Mouse (Mus musculus): ENCODE measurements at regions not wholly inside any gene's neighbourhood (a gene's known extent, or its start where the extent isn't known, plus 50 kb on each side); places are given as distances from the start of the nearest gene placed in this dataset.

DNA sequence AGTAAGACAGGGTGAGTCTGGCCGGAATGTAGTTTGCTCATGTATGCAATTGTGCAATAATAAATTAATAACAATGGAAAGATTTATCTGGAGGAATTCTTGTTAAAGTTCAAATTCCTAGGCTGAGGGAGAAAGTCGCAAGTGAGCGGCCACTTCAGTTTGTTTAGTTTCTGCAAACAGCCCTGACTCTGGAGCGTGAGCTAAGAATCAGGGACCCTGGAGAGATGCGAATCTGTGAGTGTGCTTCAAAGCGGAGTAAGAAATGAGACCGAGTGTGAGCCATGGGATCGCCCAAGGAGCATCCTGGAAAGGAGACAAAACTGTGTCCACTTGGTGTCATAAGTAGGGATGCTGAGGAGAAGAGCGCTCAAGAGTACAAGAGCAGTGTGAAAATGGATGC is 104.2 kb upstream of the Lrig3 start:
- Histone ChIP-seq H3K4me1 (ENCODE audit: control insufficient read depth, insufficient read depth, low read length) (no peaks in the 10 kb centered on the region), H3K27me3 (ENCODE audit: control insufficient read depth, insufficient read depth, low read length) (0 out of 2 replicates have a peak, but pooled peaks cover 3% of the 10 kb centered on the region), H3K9me3 (replicated peaks; ENCODE audit: control insufficient read depth, low read length) (no peaks in the 10 kb centered on the region), H3K4me2 (ENCODE audit: low read depth, low read length) (no peak overlapping the region), H3K9ac (ENCODE audit: low read length) (no peak overlapping the region), H3K4me3 (ENCODE audit: low read length) (no peak overlapping the region), H3K36me3 (ENCODE audit: control insufficient read depth, insufficient read depth) (no peaks in the 10 kb centered on the region), H3K27ac (ENCODE audit: low read length) (no peak overlapping the region)
- ATAC-seq (replicated peaks; ENCODE audit: extremely low read depth, insufficient read depth, low FRiP score) = no peak
- WGBS = 77% methylated on average over 9 of the region's 9 CpGs

DNA sequence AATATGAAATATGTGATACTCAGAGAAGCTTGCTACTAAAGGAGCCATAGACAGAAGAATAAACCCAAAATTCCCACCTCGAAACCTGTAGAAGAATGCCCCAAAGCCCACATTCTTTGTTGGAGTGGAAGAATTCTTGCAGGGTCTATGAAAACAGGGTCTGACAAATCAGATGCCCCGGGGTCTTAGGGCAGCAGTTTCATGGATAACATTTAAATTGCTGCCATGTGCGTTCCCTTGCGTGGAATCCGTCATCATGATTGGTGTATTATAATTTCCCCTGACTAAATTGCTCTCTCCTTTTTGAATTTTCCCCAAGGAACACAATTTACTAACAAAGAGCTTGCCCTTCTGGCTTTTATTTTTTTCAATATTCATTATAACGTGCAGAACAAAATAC is 99.6 kb upstream of the Lrig3 start:
- Histone ChIP-seq H3K27me3 (ENCODE audit: control insufficient read depth, insufficient read depth, low read length) (0 out of 2 replicates have a peak, but pooled peaks cover 3% of the 10 kb centered on the region), H3K4me1 (ENCODE audit: control insufficient read depth, insufficient read depth, low read length) (no peaks in the 10 kb centered on the region), H3K9ac (ENCODE audit: low read length) (no peak overlapping the region), H3K36me3 (ENCODE audit: control insufficient read depth, insufficient read depth) (no peaks in the 10 kb centered on the region), H3K27ac (ENCODE audit: low read length) (no peak overlapping the region), H3K9me3 (replicated peaks; ENCODE audit: control insufficient read depth, low read length) (no peaks in the 10 kb centered on the region), H3K4me3 (ENCODE audit: low read length) (no peak overlapping the region), H3K4me2 (ENCODE audit: low read depth, low read length) (no peak overlapping the region)
- ATAC-seq (replicated peaks; ENCODE audit: extremely low read depth, insufficient read depth, low FRiP score) = no peak
- 77% methylated on average over 6 of the region's 6 CpGs for WGBS

DNA sequence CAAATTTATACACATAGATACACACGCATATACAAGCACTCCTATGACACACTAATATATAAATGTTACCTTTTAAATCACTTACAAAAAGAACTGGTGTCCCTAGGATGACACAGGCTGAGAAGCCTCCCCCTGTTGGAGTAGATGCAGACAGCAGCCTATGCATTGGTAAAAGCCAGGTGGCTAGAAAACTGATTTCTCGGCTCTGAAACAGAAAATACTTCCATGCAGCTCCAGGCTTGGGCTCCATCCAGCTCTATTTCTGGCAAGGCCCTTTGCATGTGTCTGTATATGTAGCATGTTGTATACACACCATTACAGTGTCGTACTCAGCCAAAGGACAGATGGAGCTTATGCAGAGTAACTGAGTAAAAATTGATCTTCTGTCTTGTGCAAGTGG is 81.4 kb upstream of the Lrig3 start:
- WGBS = 74% methylated on average over 3 of the region's 3 CpGs
- Histone ChIP-seq H3K27me3 (ENCODE audit: control insufficient read depth, insufficient read depth, low read length) (no peaks in the 10 kb centered on the region), H3K4me3 (ENCODE audit: low read length) (no peak overlapping the region), H3K27ac (ENCODE audit: low read length) (no peak overlapping the region), H3K9me3 (replicated peaks; ENCODE audit: control insufficient read depth, low read length) (no peaks in the 10 kb centered on the region; the same call in 1 of the 2 replicates), H3K4me1 (ENCODE audit: control insufficient read depth, insufficient read depth, low read length) (no peaks in the 10 kb centered on the region), H3K36me3 (ENCODE audit: control insufficient read depth, insufficient read depth) (no peaks in the 10 kb centered on the region), H3K4me2 (ENCODE audit: low read depth, low read length) (no peak overlapping the region), H3K9ac (ENCODE audit: low read length) (no peak overlapping the region)
- no peak for ATAC-seq (replicated peaks; ENCODE audit: extremely low read depth, insufficient read depth, low FRiP score)

DNA sequence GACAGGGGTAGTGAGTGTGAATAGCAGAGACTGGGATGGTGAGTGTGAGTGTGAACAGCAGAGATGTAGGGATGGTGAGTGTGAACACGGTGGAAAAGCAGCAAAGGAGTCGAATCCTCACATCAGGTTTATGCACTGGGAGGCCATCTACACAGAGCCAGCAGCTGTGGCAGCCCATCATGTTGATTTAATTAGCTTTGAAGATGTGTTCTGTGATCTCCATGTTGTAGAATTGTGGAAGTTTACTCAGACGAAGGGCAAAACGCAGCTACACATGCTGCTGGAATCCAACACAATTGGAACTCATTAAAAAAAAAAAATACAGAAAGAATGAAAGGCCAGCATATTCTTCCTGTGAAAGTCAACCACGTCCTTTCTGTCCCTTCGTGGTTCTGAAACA is 80.2 kb upstream of the Lrig3 start:
- Histone ChIP-seq H3K36me3 (ENCODE audit: control insufficient read depth, insufficient read depth) (no peaks in the 10 kb centered on the region), H3K4me3 (ENCODE audit: low read length) (no peak overlapping the region), H3K9me3 (replicated peaks; ENCODE audit: control insufficient read depth, low read length) (no peaks in the 10 kb centered on the region; the same call in 1 of the 2 replicates), H3K27me3 (ENCODE audit: control insufficient read depth, insufficient read depth, low read length) (no peaks in the 10 kb centered on the region), H3K9ac (ENCODE audit: low read length) (no peak overlapping the region), H3K27ac (ENCODE audit: low read length) (no peak overlapping the region), H3K4me2 (ENCODE audit: low read depth, low read length) (no peak overlapping the region), H3K4me1 (ENCODE audit: control insufficient read depth, insufficient read depth, low read length) (no peaks in the 10 kb centered on the region)
- no peak for ATAC-seq (replicated peaks; ENCODE audit: extremely low read depth, insufficient read depth, low FRiP score)
- 52% methylated on average over 6 of the region's 6 CpGs for WGBS

GRCm38 (mm10) chr10:125892122-125892521 is 73.8 kb upstream of the Lrig3 start:
- H3K27me3 ChIP-seq (ENCODE audit: control insufficient read depth, insufficient read depth, low read length) = no peaks in the 10 kb centered on the region
- no peaks in the 10 kb centered on the region; the same call in 1 of the 2 replicates for H3K9me3 ChIP-seq (replicated peaks; ENCODE audit: control insufficient read depth, low read length)
- H3K9ac ChIP-seq (ENCODE audit: low read length) = no peak overlapping the region
- ATAC-seq (replicated peaks; ENCODE audit: extremely low read depth, insufficient read depth, low FRiP score) = no peak
- 74% methylated on average over 7 of the region's 7 CpGs for WGBS
- H3K27ac ChIP-seq (ENCODE audit: low read length) = no peak overlapping the region
- no peaks in the 10 kb centered on the region for H3K36me3 ChIP-seq (ENCODE audit: control insufficient read depth, insufficient read depth)
- no peak overlapping the region for H3K4me3 ChIP-seq (ENCODE audit: low read length)
- H3K4me1 ChIP-seq (ENCODE audit: control insufficient read depth, insufficient read depth, low read length) = no peaks in the 10 kb centered on the region
- H3K4me2 ChIP-seq (ENCODE audit: low read depth, low read length) = no peak overlapping the region

DNA sequence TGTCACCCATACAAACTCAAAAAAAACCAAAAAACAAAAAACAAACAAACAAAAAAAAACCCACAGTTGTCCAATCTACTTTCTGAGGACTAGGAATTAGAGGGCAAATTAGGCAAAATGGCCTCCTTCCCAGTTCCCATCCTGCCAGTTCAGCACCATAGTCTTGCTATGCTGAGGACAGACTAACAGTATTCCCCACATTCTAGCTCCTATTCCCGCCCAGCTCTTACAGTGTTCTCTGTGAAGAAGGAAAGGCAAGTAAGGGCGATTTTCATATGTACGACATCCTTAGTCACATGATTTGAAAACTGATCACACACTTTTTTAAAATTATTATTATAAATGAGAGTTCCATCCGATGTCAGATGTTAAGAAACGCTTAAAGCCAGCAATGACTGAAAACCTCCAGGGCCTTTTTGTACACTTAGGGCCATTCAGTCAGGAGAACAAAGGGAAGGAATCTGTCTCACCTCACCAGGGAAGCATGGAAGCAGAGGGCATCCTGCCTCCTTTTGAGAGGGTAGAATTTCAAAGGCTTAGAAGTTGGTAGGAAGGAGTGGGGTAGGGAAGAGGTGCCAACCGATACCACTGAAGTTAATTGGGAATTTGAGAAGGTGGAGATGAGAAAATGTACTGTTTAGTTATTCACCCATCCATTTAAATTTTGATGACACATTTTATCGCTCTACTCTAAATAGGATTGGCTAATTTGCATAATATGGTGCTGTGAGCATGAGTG is 70.1 kb upstream of the Lrig3 start:
- Histone ChIP-seq H3K27me3 (ENCODE audit: control insufficient read depth, insufficient read depth, low read length) (no peaks in the 10 kb centered on the region), H3K4me2 (ENCODE audit: low read depth, low read length) (no peak overlapping the region), H3K9me3 (replicated peaks; ENCODE audit: control insufficient read depth, low read length) (no peaks in the 10 kb centered on the region), H3K4me1 (ENCODE audit: control insufficient read depth, insufficient read depth, low read length) (no peaks in the 10 kb centered on the region), H3K36me3 (ENCODE audit: control insufficient read depth, insufficient read depth) (no peaks in the 10 kb centered on the region), H3K9ac (ENCODE audit: low read length) (no peak overlapping the region), H3K27ac (ENCODE audit: low read length) (no peak overlapping the region), H3K4me3 (ENCODE audit: low read length) (no peak overlapping the region)
- 59% methylated on average over 7 of the region's 7 CpGs for WGBS
- no peak for ATAC-seq (replicated peaks; ENCODE audit: extremely low read depth, insufficient read depth, low FRiP score)

DNA sequence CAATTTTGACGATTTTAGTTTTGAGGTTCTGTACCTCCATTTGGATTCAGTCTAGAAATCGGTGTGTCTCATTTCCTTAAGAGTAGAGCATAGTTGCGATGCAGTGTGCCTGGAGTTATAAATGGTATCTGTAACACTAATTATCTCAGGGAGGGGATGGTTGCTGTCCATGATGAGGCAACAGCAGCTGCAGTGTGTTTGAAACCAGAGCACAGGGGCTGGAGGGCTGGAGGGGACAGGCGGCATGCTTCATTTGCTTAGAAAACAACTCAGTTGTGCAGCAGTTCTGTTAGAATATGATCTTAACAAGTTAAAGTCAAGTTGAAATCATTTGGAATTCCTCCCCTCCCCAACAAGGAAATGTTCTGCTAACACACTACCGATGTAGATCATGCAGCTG is 69.3 kb upstream of the Lrig3 start:
- Histone ChIP-seq H3K9ac (ENCODE audit: low read length) (no peak overlapping the region), H3K36me3 (ENCODE audit: control insufficient read depth, insufficient read depth) (no peaks in the 10 kb centered on the region), H3K4me1 (ENCODE audit: control insufficient read depth, insufficient read depth, low read length) (no peaks in the 10 kb centered on the region), H3K9me3 (replicated peaks; ENCODE audit: control insufficient read depth, low read length) (no peaks in the 10 kb centered on the region), H3K27me3 (ENCODE audit: control insufficient read depth, insufficient read depth, low read length) (no peaks in the 10 kb centered on the region), H3K27ac (ENCODE audit: low read length) (no peak overlapping the region), H3K4me2 (ENCODE audit: low read depth, low read length) (no peak overlapping the region), H3K4me3 (ENCODE audit: low read length) (no peak overlapping the region)
- 63% methylated on average over 5 of the region's 5 CpGs for WGBS
- no peak for ATAC-seq (replicated peaks; ENCODE audit: extremely low read depth, insufficient read depth, low FRiP score)

GRCm38 (mm10) chr10:125899504-125899903 is 66.5 kb upstream of the Lrig3 start:
- Histone ChIP-seq H3K4me2 (ENCODE audit: low read depth, low read length) (no peak overlapping the region), H3K27me3 (ENCODE audit: control insufficient read depth, insufficient read depth, low read length) (no peaks in the 10 kb centered on the region), H3K4me3 (ENCODE audit: low read length) (no peak overlapping the region), H3K9ac (ENCODE audit: low read length) (no peak overlapping the region), H3K27ac (ENCODE audit: low read length) (no peak overlapping the region), H3K9me3 (replicated peaks; ENCODE audit: control insufficient read depth, low read length) (no peaks in the 10 kb centered on the region), H3K4me1 (ENCODE audit: control insufficient read depth, insufficient read depth, low read length) (no peaks in the 10 kb centered on the region), H3K36me3 (ENCODE audit: control insufficient read depth, insufficient read depth) (no peaks in the 10 kb centered on the region)
- ATAC-seq (replicated peaks; ENCODE audit: extremely low read depth, insufficient read depth, low FRiP score) = no peak
- 71% methylated on average over 4 of the region's 4 CpGs for WGBS

DNA sequence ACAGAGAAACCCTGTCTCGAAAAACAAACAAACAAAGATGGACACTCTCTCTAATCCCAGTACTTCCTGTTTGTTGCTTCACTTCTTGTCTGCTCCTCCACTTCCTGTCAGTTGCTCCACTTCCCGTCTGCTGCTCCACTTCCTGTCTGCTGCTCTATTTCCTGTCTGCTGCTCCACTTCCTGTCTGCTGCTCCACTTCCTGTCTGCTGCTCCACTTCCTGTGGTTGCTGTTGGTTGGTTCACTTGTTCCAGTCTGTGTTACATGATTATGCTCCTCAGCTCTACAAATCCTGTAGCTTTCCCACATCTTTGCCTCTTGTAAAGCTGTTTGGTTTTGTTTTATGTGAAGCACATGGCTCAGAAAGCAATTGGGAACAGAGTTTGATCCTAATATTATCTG is 65.4 kb upstream of the Lrig3 start:
- Histone ChIP-seq H3K9me3 (replicated peaks; ENCODE audit: control insufficient read depth, low read length) (no peaks in the 10 kb centered on the region), H3K27ac (ENCODE audit: low read length) (no peak overlapping the region), H3K27me3 (ENCODE audit: control insufficient read depth, insufficient read depth, low read length) (no peaks in the 10 kb centered on the region), H3K4me2 (ENCODE audit: low read depth, low read length) (no peak overlapping the region), H3K4me3 (ENCODE audit: low read length) (no peak overlapping the region), H3K9ac (ENCODE audit: low read length) (no peak overlapping the region), H3K36me3 (ENCODE audit: control insufficient read depth, insufficient read depth) (no peaks in the 10 kb centered on the region), H3K4me1 (ENCODE audit: control insufficient read depth, insufficient read depth, low read length) (no peaks in the 10 kb centered on the region)
- no peak for ATAC-seq (replicated peaks; ENCODE audit: extremely low read depth, insufficient read depth, low FRiP score)
- 65% methylated on average over 2 of the region's 2 CpGs for WGBS
